Mouse (Mus musculus): ENCODE data around the gene Lhfpl3. TPM values are rescaled to one million over a fixed set of nuclear protein-coding genes. Genes with fewer than 3 reads are reported as not detected.
A peak's percentile ranks its signal among the peaks of the same experiment; 100 is the strongest.

Lhfpl3 gene
- polyA plus RNA-seq, 1 experiment from 2014 or later, result 0.07 TPM

DNA sequence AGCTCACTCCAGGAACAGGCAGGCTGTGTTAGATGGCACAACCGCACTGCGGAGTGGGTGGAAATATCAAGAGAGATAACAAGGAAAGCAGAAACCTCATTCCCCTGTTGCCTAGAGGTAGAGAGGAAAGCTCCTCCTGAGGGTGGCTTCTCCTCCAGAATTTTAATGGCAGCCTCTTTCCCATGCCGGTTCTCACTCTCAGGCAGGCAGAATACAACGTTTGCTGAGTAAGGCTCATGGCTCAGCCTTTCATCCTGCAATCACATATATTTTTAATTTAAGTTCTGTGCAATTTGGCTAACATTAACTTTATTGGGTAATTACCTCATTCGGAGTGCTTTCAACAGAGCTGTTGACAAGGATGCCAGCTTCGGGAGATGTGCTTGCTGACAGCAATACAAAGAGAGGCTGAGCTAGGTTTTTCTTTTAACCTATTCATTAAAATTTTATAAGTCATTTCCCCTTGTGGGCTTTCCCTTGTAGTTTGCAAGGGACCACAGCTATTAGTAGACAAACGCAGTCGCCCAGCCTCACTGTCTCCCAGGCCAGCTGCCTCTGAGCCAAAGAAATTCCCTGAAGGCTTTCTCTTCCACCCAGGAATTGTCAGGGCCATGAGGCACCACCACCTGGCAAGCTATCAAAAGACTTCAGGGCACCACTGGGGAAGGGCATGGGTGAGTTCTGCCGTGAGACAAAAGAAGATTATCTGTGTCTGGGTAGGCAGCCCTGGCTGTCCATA lies 394.5 kb downstream of the Lhfpl3 start:
- no peaks in the 10 kb centered on the region for H3K27me3 ChIP-seq
- no peaks in the 10 kb centered on the region for H3K4me1 ChIP-seq (replicated peaks)
- H3K36me3 ChIP-seq (replicated peaks), result no peaks in the 10 kb centered on the region
- H3K4me3 ChIP-seq (replicated peaks), result no peak overlapping the region
- no peak overlapping the region for H3K27ac ChIP-seq (replicated peaks)
- H3K9ac ChIP-seq, result no peak overlapping the region
- ATAC-seq (ENCODE audit: insufficient read depth), result no peak
- 65% methylated on average over 9 of the region's 9 CpGs for WGBS (ENCODE audit: insufficient replicate concordance)
- no peaks in the 10 kb centered on the region for H3K9me3 ChIP-seq (replicated peaks)
- H3K4me2 ChIP-seq, result no peak overlapping the region

DNA sequence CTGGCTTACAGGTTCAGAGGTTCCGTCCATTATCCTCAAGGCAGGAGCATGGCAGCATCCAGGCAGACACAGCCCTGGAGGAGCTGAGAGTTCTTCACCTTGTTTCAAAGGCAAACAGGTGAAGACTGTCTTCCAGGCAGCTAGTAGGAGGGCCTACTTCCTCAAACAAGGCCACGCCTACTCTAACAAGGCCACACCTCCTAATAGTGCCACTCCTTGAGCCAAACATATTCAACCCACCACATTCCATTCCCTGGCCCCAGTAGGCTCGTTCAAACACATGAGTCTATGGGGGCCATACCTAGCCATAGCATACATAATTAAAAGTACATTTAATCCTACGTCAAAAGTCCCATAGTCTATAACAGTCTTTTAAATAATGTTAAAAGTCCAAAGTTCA lies 407.4 kb downstream of the Lhfpl3 start:
- 61% methylated on average over 4 of the region's 4 CpGs for WGBS (ENCODE audit: insufficient replicate concordance)
- no peaks in the 10 kb centered on the region for H3K36me3 ChIP-seq (replicated peaks)
- no peaks in the 10 kb centered on the region for H3K27me3 ChIP-seq
- H3K27ac ChIP-seq (replicated peaks), result no peak overlapping the region
- no peaks in the 10 kb centered on the region for H3K9me3 ChIP-seq (replicated peaks)
- H3K9ac ChIP-seq, result no peak overlapping the region
- H3K4me1 ChIP-seq (replicated peaks), result no peaks in the 10 kb centered on the region
- no peak overlapping the region for H3K4me2 ChIP-seq
- H3K4me3 ChIP-seq (replicated peaks), result no peak overlapping the region
- no peak for ATAC-seq (ENCODE audit: insufficient read depth)

- no peaks in the 10 kb centered on the region for H3K36me3 ChIP-seq (replicated peaks)
- H3K27ac ChIP-seq (replicated peaks), result no peak overlapping the region
- no peaks in the 10 kb centered on the region for H3K4me1 ChIP-seq (replicated peaks)
- 53% methylated on average over 1 of the region's 1 CpGs for WGBS (ENCODE audit: insufficient replicate concordance)
- H3K9ac ChIP-seq, result no peak overlapping the region
- H3K4me3 ChIP-seq (replicated peaks), result no peak overlapping the region
- H3K4me2 ChIP-seq, result no peak overlapping the region
- no peaks in the 10 kb centered on the region for H3K27me3 ChIP-seq
- no peak for ATAC-seq (ENCODE audit: insufficient read depth)
- no peaks in the 10 kb centered on the region for H3K9me3 ChIP-seq (replicated peaks)
Observed at GRCm38 (mm10) chr5:23154439-23154838, 408.6 kb downstream of the Lhfpl3 start.

GRCm38 (mm10) chr5:23165947-23166350 lies 420.1 kb downstream of the Lhfpl3 start:
- Histone ChIP-seq H3K4me1 (replicated peaks) (no peaks in the 10 kb centered on the region), H3K4me3 (replicated peaks) (no peak overlapping the region), H3K9me3 (replicated peaks) (no peaks in the 10 kb centered on the region), H3K27ac (replicated peaks) (no peak overlapping the region), H3K36me3 (replicated peaks) (no peaks in the 10 kb centered on the region), H3K9ac (no peak overlapping the region), H3K27me3 (no peaks in the 10 kb centered on the region), H3K4me2 (no peak overlapping the region)
- no peak for ATAC-seq (ENCODE audit: insufficient read depth)
- 31% methylated on average over 6 of the region's 6 CpGs for WGBS (ENCODE audit: insufficient replicate concordance)

GRCm38 (mm10) chr5:23166658-23167057 lies 420.8 kb downstream of the Lhfpl3 start:
- WGBS (ENCODE audit: insufficient replicate concordance), result 68% methylated on average over 1 of the region's 1 CpGs
- H3K4me3 ChIP-seq (replicated peaks), result no peak overlapping the region
- ATAC-seq (ENCODE audit: insufficient read depth), result no peak

GRCm38 (mm10) chr5:23189633-23190032 lies 443.8 kb downstream of the Lhfpl3 start:
- Histone ChIP-seq H3K9me3 (replicated peaks) (no peaks in the 10 kb centered on the region), H3K36me3 (replicated peaks) (no peaks in the 10 kb centered on the region), H3K4me3 (replicated peaks) (no peak overlapping the region), H3K4me1 (replicated peaks) (no peaks in the 10 kb centered on the region), H3K9ac (no peak overlapping the region), H3K27ac (replicated peaks) (no peak overlapping the region), H3K4me2 (no peak overlapping the region), H3K27me3 (no peaks in the 10 kb centered on the region)
- no peak for ATAC-seq (ENCODE audit: insufficient read depth)
- 49% methylated on average over 6 of the region's 6 CpGs for WGBS (ENCODE audit: insufficient replicate concordance)

More at GRCm38 (mm10) chr5:23166658-23167057, 420.8 kb downstream of the Lhfpl3 start:
- H3K27ac ChIP-seq (replicated peaks), result no peak overlapping the region
- H3K36me3 ChIP-seq (replicated peaks), result no peaks in the 10 kb centered on the region
- no peak overlapping the region for H3K4me2 ChIP-seq
- H3K27me3 ChIP-seq, result no peaks in the 10 kb centered on the region
- H3K4me1 ChIP-seq (replicated peaks), result no peaks in the 10 kb centered on the region
- H3K9me3 ChIP-seq (replicated peaks), result no peaks in the 10 kb centered on the region
- no peak overlapping the region for H3K9ac ChIP-seq

DNA sequence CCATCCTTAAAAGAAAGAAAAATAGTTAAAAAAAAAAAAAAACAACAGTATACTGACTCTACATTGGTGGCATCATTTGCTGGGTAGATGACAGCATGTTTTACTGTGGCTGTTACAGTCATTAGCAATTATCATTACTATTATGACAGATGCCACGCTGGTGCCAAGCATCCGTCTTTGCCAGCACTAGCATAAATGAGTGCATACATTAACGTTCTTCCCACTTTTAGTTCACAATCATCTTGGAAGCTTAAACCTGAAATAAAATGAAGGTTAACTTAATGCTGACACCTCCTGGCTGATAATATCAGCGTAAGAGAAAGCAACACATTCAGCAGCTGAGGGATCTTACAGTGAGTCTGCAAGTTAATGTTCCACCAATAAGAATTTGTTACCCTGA lies 451.0 kb downstream of the Lhfpl3 start:
- no peak for ATAC-seq (ENCODE audit: insufficient read depth)
- Histone ChIP-seq H3K27ac (replicated peaks) (no peak overlapping the region), H3K4me3 (replicated peaks) (no peak overlapping the region), H3K4me1 (replicated peaks) (no peaks in the 10 kb centered on the region), H3K9ac (no peak overlapping the region), H3K36me3 (replicated peaks) (no peaks in the 10 kb centered on the region), H3K9me3 (replicated peaks) (no peaks in the 10 kb centered on the region), H3K4me2 (no peak overlapping the region), H3K27me3 (no peaks in the 10 kb centered on the region)
- 63% methylated on average over 4 of the region's 4 CpGs for WGBS (ENCODE audit: insufficient replicate concordance)

DNA sequence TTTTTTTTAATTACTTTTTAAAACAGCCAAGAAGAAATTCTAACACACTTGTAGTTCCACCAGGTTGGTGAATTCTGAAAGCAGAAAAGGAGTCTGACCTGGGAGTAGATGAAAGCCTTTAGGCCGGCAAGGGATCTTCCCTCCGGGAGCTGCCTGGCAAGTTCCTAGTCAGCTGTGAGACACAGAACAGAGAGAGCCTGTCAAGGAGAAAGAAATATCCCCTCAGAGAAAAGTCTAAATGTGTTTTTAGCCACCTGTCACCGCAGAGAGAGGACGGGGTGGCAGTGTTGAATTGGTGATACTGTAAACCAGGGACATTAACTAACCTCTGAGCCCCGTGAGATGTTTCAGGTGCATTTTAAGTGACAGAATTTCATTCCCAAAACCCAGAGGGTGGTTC lies 467.2 kb downstream of the Lhfpl3 start:
- no peak overlapping the region for H3K4me2 ChIP-seq
- WGBS (ENCODE audit: insufficient replicate concordance), result 48% methylated on average over 5 of the region's 5 CpGs
- H3K36me3 ChIP-seq (replicated peaks), result no peaks in the 10 kb centered on the region
- H3K4me1 ChIP-seq (replicated peaks), result no peaks in the 10 kb centered on the region
- no peaks in the 10 kb centered on the region for H3K9me3 ChIP-seq (replicated peaks)
- H3K9ac ChIP-seq, result no peak overlapping the region
- H3K27me3 ChIP-seq, result no peaks in the 10 kb centered on the region
- no peak for ATAC-seq (ENCODE audit: insufficient read depth)
- H3K4me3 ChIP-seq (replicated peaks), result no peak overlapping the region
- no peak overlapping the region for H3K27ac ChIP-seq (replicated peaks)

DNA sequence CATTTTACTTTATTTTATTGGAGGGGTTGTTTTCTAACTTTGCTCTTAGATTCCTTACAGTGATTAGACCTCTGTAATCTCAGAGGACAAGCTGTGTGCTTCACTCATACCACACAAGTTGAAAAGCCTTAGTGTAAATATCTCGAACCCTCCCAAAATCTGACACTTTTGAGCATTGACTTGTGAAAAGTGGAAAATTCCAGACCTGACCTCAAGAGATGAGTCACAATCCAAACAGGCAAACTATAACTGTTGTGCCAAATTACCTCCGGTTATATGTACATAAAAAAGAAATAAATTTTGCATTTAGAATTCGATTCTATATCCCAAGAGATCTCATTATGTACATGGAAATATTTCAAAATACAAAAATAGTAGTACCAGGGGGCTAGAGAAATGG lies 468.8 kb downstream of the Lhfpl3 start:
- H3K9me3 ChIP-seq (replicated peaks), result no peaks in the 10 kb centered on the region
- no peak overlapping the region for H3K9ac ChIP-seq
- no peak overlapping the region for H3K27ac ChIP-seq (replicated peaks)
- 63% methylated on average over 3 of the region's 3 CpGs for WGBS (ENCODE audit: insufficient replicate concordance)
- H3K4me3 ChIP-seq (replicated peaks), result no peak overlapping the region
- no peaks in the 10 kb centered on the region for H3K36me3 ChIP-seq (replicated peaks)
- H3K4me1 ChIP-seq (replicated peaks), result no peaks in the 10 kb centered on the region
- no peak for ATAC-seq (ENCODE audit: insufficient read depth)
- H3K4me2 ChIP-seq, result no peak overlapping the region
- H3K27me3 ChIP-seq, result no peaks in the 10 kb centered on the region

- no peak overlapping the region for H3K27ac ChIP-seq (replicated peaks)
- 50% methylated on average over 1 of the region's 1 CpGs for WGBS (ENCODE audit: insufficient replicate concordance)
- no peak overlapping the region for H3K4me2 ChIP-seq
- no peaks in the 10 kb centered on the region for H3K27me3 ChIP-seq
- ATAC-seq (ENCODE audit: insufficient read depth), result no peak
- no peak overlapping the region for H3K4me3 ChIP-seq (replicated peaks)
- H3K9ac ChIP-seq, result no peak overlapping the region
- no peaks in the 10 kb centered on the region for H3K36me3 ChIP-seq (replicated peaks)
- no peaks in the 10 kb centered on the region for H3K9me3 ChIP-seq (replicated peaks)
- no peaks in the 10 kb centered on the region for H3K4me1 ChIP-seq (replicated peaks)
Observed at GRCm38 (mm10) chr5:23219655-23220054, 473.8 kb downstream of the Lhfpl3 start.

GRCm38 (mm10) chr5:23224759-23225536 lies 479.1 kb downstream of the Lhfpl3 start:
- Histone ChIP-seq H3K4me2 (0 out of 2 replicates have a peak overlapping the region, but pooled peaks have one; percentile 5), H3K9me3 (replicated peaks) (no peaks in the 10 kb centered on the region), H3K4me3 (replicated peaks) (no peak overlapping the region), H3K4me1 (replicated peaks) (no peaks in the 10 kb centered on the region), H3K9ac (no peak overlapping the region), H3K27me3 (no peaks in the 10 kb centered on the region), H3K36me3 (replicated peaks) (no peaks in the 10 kb centered on the region), H3K27ac (replicated peaks) (no peak overlapping the region)
- no peak for ATAC-seq (ENCODE audit: insufficient read depth)
- 21% methylated on average over 14 of the region's 14 CpGs for WGBS (ENCODE audit: insufficient replicate concordance)

Measured in liver, embryonic 15.5 days (tissue).